Mouse (Mus musculus) left cerebral cortex, adult 18-20 months (tissue): Measurements from ENCODE around the gene Gm17655. TPM values are rescaled to one million over a fixed set of nuclear protein-coding genes. Genes with fewer than 3 reads are reported as not detected.
"Not testable (repeated sequence)": the region's sequence is repeated elsewhere in the genome, so short reads cannot be mapped to it uniquely, and the experiment has no call there.

Experiments
- DNase-seq, 2 experiments: peaks; one replicate each; pipeline ENCODE4 v3.0.0; 2021 to 2022; ENCODE audit warnings: low spot score in 2 of 2, mixed read lengths in 1 of 2
- long read RNA-seq, 2 experiments: library from polyadenylated mRNA; stranded (forward); transcript quantifications; one replicate each; pipeline ENCODE4 v2.0.0; 2021
- total RNA-seq, 2 experiments: library from RNA; stranded (reverse); gene quantifications; 2 replicates each; pipeline ENCODE4 v1.2.3; 2021

Gm17655 gene
- total RNA-seq: 1 to 10 TPM; 4.0 to 6.4 TPM
- long read RNA-seq, experiment 1, partial matches to known transcripts: 0 of 2 reads
- long read RNA-seq, experiment 1, other reads (novel, unspliced or antisense): 2 of 2 reads
- long read RNA-seq, experiment 2: 0 reads

DNA sequence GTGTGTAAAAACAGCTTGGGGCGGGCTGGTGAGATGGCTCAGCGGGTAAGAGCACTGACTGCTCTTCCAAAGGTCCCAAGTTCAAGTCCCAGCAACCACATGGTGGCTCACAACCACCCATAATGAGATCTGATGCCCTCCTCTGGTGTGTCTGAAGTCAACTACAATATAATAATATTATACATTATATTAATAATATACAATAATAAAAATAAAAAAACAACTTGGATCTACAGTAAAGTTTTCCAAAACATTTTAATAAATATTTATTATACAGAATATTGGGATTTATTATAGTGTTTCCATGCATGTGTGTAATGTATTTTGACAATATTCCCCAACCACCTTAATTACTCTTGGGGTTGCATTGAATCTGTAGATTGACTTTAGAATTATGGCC, at the start of gene Gm17655:
TSS of gene Gm17655 (minus strand) at position 101 of the 400 bp plus-strand sequence.
- DNase-seq: not testable (repeated sequence)

DNA sequence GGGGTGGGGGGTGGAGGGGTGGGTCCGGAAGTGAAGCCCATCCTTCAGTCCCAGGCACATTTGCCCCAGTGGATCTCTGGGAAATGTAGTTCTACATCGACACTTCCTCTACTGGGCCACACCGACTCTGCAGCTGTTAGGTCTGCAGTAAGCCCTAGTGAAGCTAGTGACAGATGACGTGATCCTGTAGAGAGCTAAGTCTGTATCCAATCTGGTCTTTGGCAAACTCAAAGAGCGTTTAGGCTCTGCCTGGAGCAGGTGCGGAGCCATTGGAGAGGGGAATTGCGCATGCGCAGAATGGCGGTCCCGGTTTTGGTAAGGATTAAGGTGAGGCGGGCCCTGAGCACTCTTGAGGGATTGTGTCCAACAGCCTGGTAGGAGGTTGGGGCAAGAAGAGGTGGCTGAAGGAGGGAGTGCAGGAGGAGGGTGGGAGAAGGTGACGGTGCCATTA, 37.7 kb upstream of the Gm17655 start, which contains the start of gene Zfp605:
TSS of gene Zfp605 (plus strand) at position 102 of the 451 bp plus-strand sequence.
- DNase-seq: peak; percentile 92 to 94

- DNase-seq: no peak
Observed at GRCm38 (mm10) chr5:110108305-110108628, 36.0 kb upstream of the Gm17655 start.

- peak; percentile 94 to 95 for DNase-seq
Observed at GRCm38 (mm10) chr5:110107581-110108304, 35.4 kb upstream of the Gm17655 start, which contains the start of gene Gtpbp6. Gene Gtpbp6, minus strand, starts transcription at chr5:110108197.

GRCm38 (mm10) chr5:110106901-110107564, 34.7 kb upstream of the Gm17655 start:
- DNase-seq: peak; percentile 23 to 31

DNA sequence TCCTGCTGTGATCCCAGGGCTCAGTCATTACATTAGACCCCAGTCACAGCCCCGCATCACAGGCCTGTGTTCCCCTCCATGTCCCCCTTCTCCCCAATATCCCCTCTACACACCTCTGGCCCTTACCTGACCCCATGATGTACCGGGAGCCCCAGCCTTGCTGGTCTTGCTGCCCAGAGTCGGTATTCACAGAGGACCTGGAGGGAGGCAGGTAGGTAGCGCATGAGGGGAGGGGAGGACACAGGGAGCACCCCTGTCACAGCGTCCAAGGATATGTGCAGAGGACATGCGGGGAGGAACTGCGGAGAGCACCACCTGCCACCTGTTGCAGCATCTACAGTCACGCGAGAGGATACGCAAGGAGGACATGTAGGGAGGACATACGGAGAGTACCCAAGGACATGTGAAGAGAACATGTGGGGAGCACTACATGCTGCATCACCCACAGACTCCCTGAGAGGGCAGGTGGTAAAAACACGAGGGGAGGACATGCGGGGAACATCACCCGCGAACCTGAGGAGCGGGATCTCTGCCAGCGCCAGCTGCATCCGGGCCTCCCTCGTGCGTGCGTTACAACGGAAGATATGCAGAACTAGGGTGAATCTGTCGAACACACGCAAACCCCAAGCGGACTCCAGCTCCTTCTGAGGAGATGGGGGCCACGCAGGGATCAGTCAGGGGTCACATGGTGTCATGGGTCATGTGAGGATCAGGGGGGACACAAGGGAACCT, 34.0 kb upstream of the Gm17655 start:
- DNase-seq: peak in 1 of 2 experiments; percentile 9

DNA sequence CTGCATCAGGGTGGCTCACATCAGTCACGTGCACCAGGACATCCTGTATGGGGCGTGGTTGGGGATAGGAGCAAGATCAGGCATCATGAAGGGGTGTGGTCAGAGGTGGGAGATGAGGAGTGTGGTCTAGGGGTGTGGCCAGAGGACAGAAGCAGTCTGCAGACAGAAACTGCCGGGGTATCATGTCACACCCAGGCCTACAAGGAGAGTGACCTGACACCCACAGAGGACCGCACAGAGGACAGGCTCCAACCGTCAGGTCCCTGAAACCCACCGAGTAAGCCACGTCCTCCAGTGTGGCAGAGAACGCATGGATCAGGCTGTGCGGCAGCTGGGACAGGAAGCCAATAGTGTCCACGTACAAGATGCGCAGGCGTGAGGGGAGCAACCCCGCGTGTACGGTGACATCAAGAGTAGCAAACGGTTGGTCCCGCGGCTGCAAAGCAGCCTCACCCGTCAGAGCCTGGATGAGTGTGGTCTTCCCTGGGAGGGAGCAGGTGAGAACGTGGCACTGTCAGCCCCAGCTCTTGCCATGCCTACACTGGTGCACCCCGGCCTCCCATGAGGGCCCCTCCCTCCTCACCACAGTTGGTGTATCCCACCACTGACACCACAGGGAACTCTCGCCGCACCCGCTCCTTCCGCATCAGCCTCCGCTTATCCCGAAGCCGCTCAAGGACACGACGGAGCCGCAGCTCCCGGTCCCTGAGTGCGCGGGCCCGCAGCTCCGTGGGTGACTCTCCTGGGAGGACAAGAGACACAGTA, 32.5 kb upstream of the Gm17655 start:
- DNase-seq: peak in 1 of 2 experiments; percentile 9

GRCm38 (mm10) chr5:110103901-110104615, 31.7 kb upstream of the Gm17655 start:
- no peak for DNase-seq

DNA sequence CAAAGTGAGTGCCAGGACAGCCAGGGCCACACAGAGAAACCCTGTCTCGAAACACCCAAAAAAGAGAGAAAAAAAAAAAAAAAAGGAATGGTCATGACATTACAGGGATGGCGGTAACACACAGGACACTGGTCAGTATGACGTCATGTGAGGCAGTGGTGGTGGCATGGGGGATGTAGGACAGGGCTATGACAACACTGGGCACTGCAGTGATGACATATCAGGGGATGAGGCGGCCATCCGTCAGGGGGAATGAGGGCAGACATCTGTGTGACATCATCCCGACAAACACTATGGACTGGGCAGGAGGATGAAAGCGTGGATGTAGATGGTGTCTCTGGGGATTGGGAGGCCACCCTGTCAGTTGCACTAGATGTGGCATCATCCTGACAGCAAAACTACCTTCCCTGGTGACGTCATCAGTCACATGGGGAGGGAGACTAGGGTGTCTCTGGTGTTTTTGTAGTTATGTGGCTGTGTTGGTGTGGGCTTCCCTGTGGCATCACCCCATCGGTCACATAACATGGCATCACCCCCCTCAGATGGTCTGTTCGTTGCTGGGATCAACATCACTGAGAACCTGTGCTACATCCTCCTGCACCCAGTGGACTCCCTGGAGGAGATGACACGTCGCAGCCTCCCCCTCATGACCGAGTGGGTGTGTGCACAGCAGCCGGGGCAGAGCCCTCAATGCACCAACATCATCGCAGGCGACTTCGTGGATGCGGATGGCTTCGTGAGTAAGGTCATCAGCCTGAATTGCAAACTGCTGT, 30.7 kb upstream of the Gm17655 start:
- DNase-seq: no peak

DNA sequence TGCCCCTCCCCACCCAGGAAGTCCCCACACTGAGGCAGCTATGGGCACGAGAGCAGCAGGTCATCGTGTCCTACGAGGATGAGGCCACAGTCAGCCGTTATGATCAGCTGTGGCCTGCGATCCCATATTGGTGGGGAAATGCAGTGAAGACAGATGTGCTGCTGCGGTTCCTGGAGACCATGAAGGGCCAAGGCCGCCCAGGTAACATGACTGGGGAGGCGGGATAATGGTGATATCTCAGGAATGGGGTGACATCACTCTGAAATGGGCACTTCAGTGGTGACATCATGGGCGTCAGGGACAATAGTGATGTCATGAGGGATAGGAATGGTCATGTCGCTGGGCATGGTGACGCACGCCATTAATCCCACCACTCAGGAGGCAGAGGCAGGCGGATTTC, 30.1 kb upstream of the Gm17655 start:
- no peak for DNase-seq

- peak; percentile 78 to 79 for DNase-seq
Observed at GRCm38 (mm10) chr5:110101716-110102347, 29.5 kb upstream of the Gm17655 start.

DNA sequence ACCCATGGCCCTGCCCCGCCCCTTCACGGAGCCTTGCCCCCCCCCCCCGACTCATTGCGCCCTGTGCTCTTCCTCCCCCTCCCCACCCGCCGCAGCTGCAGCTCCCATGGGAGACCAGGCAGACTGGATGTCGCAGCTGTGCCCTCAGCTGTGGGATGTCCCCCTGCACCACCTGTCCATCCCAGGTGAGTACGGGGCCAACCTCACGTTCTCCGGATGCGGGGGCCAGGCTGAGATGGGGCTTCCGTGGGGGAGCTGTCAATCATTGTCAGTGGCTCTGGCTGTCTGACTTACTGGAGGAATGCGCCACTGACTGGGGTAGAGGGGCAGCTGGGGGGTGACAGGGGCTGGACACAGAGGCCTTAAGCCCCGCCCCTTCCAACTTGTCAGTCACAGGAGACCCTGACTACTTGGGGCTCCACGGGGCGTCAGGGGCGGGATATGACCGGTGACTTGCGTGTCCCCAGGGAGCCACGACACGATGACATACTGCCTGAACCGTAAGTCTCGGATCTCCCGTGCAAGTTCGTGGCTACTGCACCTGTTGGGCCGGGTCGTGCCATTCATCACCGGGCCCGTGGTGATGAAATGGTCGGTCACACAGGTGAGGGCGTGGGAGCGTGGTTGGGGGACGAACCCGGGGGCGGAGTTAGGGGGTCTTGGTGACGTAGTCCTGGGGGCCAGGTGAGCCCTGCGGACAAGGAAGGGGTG, 28.8 kb upstream of the Gm17655 start:
- DNase-seq: peak; percentile 32 to 36

- DNase-seq: peak in 1 of 2 experiments; percentile 9
Observed at GRCm38 (mm10) chr5:110099656-110100580, 27.6 kb upstream of the Gm17655 start, which contains the start of gene Plcxd1. Gene Plcxd1, plus strand, starts transcription at chr5:110099969.

DNA sequence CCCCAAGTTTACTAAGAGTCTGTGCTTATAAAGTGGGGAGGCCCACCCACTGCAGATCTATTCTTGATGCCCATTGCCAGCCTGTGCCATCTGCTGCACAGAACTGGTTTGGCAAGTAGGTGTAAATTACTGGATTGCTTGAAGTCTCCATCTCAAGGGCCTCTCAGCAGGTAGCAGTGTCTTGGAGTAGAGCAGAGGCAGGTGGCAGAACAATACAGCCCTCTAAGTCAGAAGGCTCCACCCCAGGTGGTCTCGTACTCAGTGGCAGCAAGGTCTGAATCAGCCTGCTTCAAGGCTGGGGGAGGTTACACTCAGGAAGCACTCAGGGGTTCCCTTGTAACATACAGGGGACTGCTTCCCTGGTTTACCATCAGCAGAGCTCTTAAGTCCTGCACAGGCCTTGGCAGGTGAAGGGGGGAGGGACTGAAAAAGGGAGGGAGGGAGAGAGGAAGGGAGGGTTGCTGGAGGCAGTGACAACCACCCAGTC, 26.7 kb upstream of the Gm17655 start:
- peak; percentile 30 to 57 for DNase-seq

- DNase-seq: no peak
Observed at GRCm38 (mm10) chr5:110094847-110095213, 22.5 kb upstream of the Gm17655 start.

- DNase-seq: peak; percentile 84 to 86
Observed at GRCm38 (mm10) chr5:110094030-110094846, 21.9 kb upstream of the Gm17655 start, which contains the start of gene Gm35315. Gene Gm35315, minus strand, starts transcription at chr5:110094420.
